In the genomic region with DNA sequence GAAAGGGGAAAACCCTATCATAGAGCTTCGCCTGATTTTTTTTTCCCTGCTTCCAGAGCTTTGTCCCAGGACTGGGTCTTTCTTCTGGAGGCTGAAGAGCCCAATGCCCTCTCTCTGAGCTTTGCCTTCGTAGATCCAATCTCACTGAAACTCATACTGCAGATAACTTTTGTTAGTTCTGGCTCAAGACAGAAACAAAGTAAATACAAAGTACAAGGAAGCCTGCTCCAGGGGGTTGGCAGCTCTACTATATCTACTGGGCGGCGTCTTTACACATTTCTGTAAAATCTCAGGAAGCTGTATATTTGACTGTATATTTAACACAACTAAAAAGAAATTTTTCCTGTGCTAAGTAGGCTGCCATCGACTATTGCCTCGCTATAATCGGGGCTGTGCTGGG, we compare ENCODE assay signal across 8 mouse cellular contexts. TPM values are rescaled to one million over a fixed set of nuclear protein-coding genes. Genes with fewer than 3 reads are reported as not detected.
DNase-seq lines count a peak whose midpoint lies in the region; ATAC-seq and TF ChIP-seq lines count a peak whose summit lies in the region.

No protein-coding gene starts in this region.

- WGBS in heart, embryonic 14.5 days: 17% methylated on average over 7 of the region's 7 CpGs
- 19% methylated on average over 7 of the region's 7 CpGs for WGBS in hindbrain, embryonic 14.5 days
- 24% methylated on average over 7 of the region's 7 CpGs for WGBS in midbrain, embryonic 11.5 days

- H3K36me3 ChIP-seq in heart, embryonic 14.5 days (ENCODE audit: control insufficient read depth, insufficient read depth, low read length): no peaks in the 10 kb centered on the region
- H3K36me3 ChIP-seq in hindbrain, embryonic 14.5 days (replicated peaks; ENCODE audit: control insufficient read depth, insufficient read depth): no peaks in the 10 kb centered on the region
- H3K36me3 ChIP-seq in midbrain, embryonic 11.5 days (ENCODE audit: control insufficient read depth, insufficient read depth, low read length): no peaks in the 10 kb centered on the region

- peaks cover 11% of the 10 kb centered on the region; the same call in 1 of the 2 replicates for H3K9me3 ChIP-seq in heart, embryonic 14.5 days (ENCODE audit: control insufficient read depth, low read length)
- H3K9me3 ChIP-seq in hindbrain, embryonic 14.5 days (ENCODE audit: control insufficient read depth, low read length): 0 out of 2 replicates have a peak, but pooled peaks cover 3% of the 10 kb centered on the region
- H3K9me3 ChIP-seq in midbrain, embryonic 11.5 days (ENCODE audit: control insufficient read depth, low read length): no peaks in the 10 kb centered on the region

- intact Hi-C loops in left cerebral cortex, postnatal 25 days (cut with DNase I): no loop called here

- no peak for TF ChIP-seq POLR2A in cortical plate, adult 2 months (IDR thresholded peaks at IDR 0.05; ENCODE audit: extremely low read depth, insufficient read depth, low read length)

- H3K4me1 ChIP-seq in heart, embryonic 14.5 days (ENCODE audit: control insufficient read depth in 2 of 2, insufficient read depth in 2 of 2, low read length in 2 of 2): peaks cover 6 to 9% of the 10 kb centered on the region in 2 experiments
- H3K4me1 ChIP-seq in cortical plate, adult 2 months (ENCODE audit: control insufficient read depth, insufficient read depth, low read length): peaks cover under 1% of the 10 kb centered on the region; the same call in 1 of the 2 replicates
- peaks cover 3% of the 10 kb centered on the region; the same call in 1 of the 2 replicates for H3K4me1 ChIP-seq in hindbrain, embryonic 14.5 days (replicated peaks; ENCODE audit: control insufficient read depth, insufficient read depth, low read length)
- H3K4me1 ChIP-seq in midbrain, embryonic 11.5 days (ENCODE audit: control insufficient read depth, insufficient read depth, low read length): peaks cover 3% of the 10 kb centered on the region; the same call in 1 of the 2 replicates

- peak overlapping the region; percentile 59 to 62; a peak in 3 of 4 replicates for H3K4me3 ChIP-seq in heart, embryonic 14.5 days (ENCODE audit: control insufficient read depth in 1 of 2, insufficient read depth in 1 of 2, low read depth in 1 of 2, low read length in 2 of 2)
- H3K4me3 ChIP-seq in cortical plate, adult 2 months (ENCODE audit: insufficient read depth, low read length): peak overlapping the region; percentile 65
- peak overlapping the region; percentile 56 for H3K4me3 ChIP-seq in hindbrain, embryonic 14.5 days (replicated peaks; ENCODE audit: low read length)
- peak overlapping the region; percentile 64 for H3K4me3 ChIP-seq in midbrain, embryonic 11.5 days (ENCODE audit: low read depth, low read length)

- TF ChIP-seq CTCF in cortical plate, adult 2 months (IDR thresholded peaks at IDR 0.05; ENCODE audit: extremely low read depth, insufficient read depth, low read length): no peak

- H3K27me3 ChIP-seq in heart, embryonic 14.5 days (ENCODE audit: control insufficient read depth, insufficient read depth, low read length): peaks cover 15% of the 10 kb centered on the region
- no peaks in the 10 kb centered on the region for H3K27me3 ChIP-seq in hindbrain, embryonic 14.5 days (ENCODE audit: control insufficient read depth, insufficient read depth, low read length)
- no peaks in the 10 kb centered on the region for H3K27me3 ChIP-seq in midbrain, embryonic 11.5 days (ENCODE audit: control insufficient read depth, insufficient read depth, low read length)

- no peak overlapping the region; the same call in 1 of the 2 replicates for H3K9ac ChIP-seq in heart, embryonic 14.5 days (ENCODE audit: low read length)
- peak overlapping the region; percentile 71 for H3K9ac ChIP-seq in hindbrain, embryonic 14.5 days
- H3K9ac ChIP-seq in midbrain, embryonic 11.5 days (ENCODE audit: low read length): peak overlapping the region; percentile 88

- H3K4me2 ChIP-seq in heart, embryonic 14.5 days (ENCODE audit: low read length): peak overlapping the region; percentile 98
- peak overlapping the region; percentile 69 for H3K4me2 ChIP-seq in hindbrain, embryonic 14.5 days (replicated peaks)
- H3K4me2 ChIP-seq in midbrain, embryonic 11.5 days: peak overlapping the region; percentile 93

- H3K27ac ChIP-seq in heart, embryonic 14.5 days (replicated peaks in 1 of 2; ENCODE audit: control insufficient read depth in 1 of 2, insufficient read depth in 1 of 2, low read depth in 2 of 2, low read length in 2 of 2): no peak overlapping the region
- peak overlapping the region; percentile 94 for H3K27ac ChIP-seq in cortical plate, adult 2 months (ENCODE audit: insufficient read depth, low read length)
- H3K27ac ChIP-seq in hindbrain, embryonic 14.5 days: no peak overlapping the region
- no peak overlapping the region for H3K27ac ChIP-seq in midbrain, embryonic 11.5 days (ENCODE audit: low read depth, low read length)

- no peak for DNase-seq in heart, postnatal 4 days
- no peak for DNase-seq in hindbrain, embryonic 14.5 days (ENCODE audit: low spot score)
- DNase-seq in midbrain, embryonic 11.5 days (ENCODE audit: low spot score, missing footprints): no peak
- DNase-seq in frontal cortex, postnatal 14 days (ENCODE audit: low spot score in 2 of 2): no peak
- no peak for DNase-seq in left cerebral cortex, postnatal 25 days (ENCODE audit: low spot score in 2 of 2)

- no peak for ATAC-seq in heart, embryonic 14.5 days (ENCODE audit: insufficient number of reproducible peaks, insufficient read depth, low FRiP score, low read depth)
- no peak for ATAC-seq in hindbrain, embryonic 14.5 days (ENCODE audit: low FRiP score)
- no peak for ATAC-seq in midbrain, embryonic 11.5 days (ENCODE audit: low FRiP score)
- no peak for ATAC-seq in erythroid progenitor cell, adult 5-6 weeks (replicated peaks; ENCODE audit: low FRiP score, poor library complexity, severe bottlenecking)

RNA-seq across cellular contexts. Expression of gene Tmc7, which starts 0.7 kb away (rescaled TPM):
- 1.6 and 2.4 TPM in 2 replicates for polyA plus RNA-seq in heart, embryonic 14.5 days (2014; fragmentation: Nextera tagmentation; extraction: Ambion mirVana)
- 10 to 100 TPM in 1 of 2 experiments, 1 to 10 TPM in 1; 9.8 to 10.3 TPM for total RNA-seq in heart, postnatal 4 days (2021)
- polyA plus RNA-seq in cortical plate, adult 2 months (2012; rRNA removed): 12.9 and 14.1 TPM in 2 replicates
- polyA plus RNA-seq in hindbrain, embryonic 14.5 days (2014; fragmentation: Nextera tagmentation; extraction: Ambion mirVana): 7.5 and 8.6 TPM in 2 replicates
- polyA plus RNA-seq in midbrain, embryonic 11.5 days (2014; fragmentation: Nextera tagmentation; extraction: Ambion mirVana): 9.8 and 10.3 TPM in 2 replicates
- 0.42 and 0.72 TPM in 2 replicates for total RNA-seq in erythroid progenitor cell, adult 5-6 weeks (2015; ENCODE audit: low replicate concordance)
- total RNA-seq in erythroid progenitor cell, adult 5-6 weeks (2017; ENCODE audit: low replicate concordance): 0.39 TPM in 1 of 2 replicates, not detected in the other
- 10 to 100 TPM; 13.3 to 21.4 TPM for total RNA-seq in left cerebral cortex, postnatal 25 days (2021)

RNA-seq across cellular contexts. Expression of gene Tmc5, which starts 13.3 kb away (rescaled TPM):
- polyA plus RNA-seq in heart, embryonic 14.5 days (2014; fragmentation: Nextera tagmentation; extraction: Ambion mirVana): 0.08 and 0.30 TPM in 2 replicates
- total RNA-seq in heart, postnatal 4 days (2021): 1 to 10 TPM in 1 of 2 experiments, under 1 TPM in 1; 0.69 to 1.1 TPM
- polyA plus RNA-seq in cortical plate, adult 2 months (2012; rRNA removed): 0.15 and 0.19 TPM in 2 replicates
- 0.20 and 0.47 TPM in 2 replicates for polyA plus RNA-seq in hindbrain, embryonic 14.5 days (2014; fragmentation: Nextera tagmentation; extraction: Ambion mirVana)
- 0.14 and 0.19 TPM in 2 replicates for polyA plus RNA-seq in midbrain, embryonic 11.5 days (2014; fragmentation: Nextera tagmentation; extraction: Ambion mirVana)
- not detected in 2 replicates for total RNA-seq in erythroid progenitor cell, adult 5-6 weeks (2015; ENCODE audit: low replicate concordance)
- total RNA-seq in erythroid progenitor cell, adult 5-6 weeks (2017; ENCODE audit: low replicate concordance): not detected in 2 replicates
- under 1 TPM; 0.27 to 0.37 TPM for total RNA-seq in left cerebral cortex, postnatal 25 days (2021)

RNA-seq across cellular contexts. Expression of gene Coq7, which starts 50.7 kb away (rescaled TPM):
- polyA plus RNA-seq in heart, embryonic 14.5 days (2014; fragmentation: Nextera tagmentation; extraction: Ambion mirVana): 204 and 206 TPM in 2 replicates
- 100 to 1,000 TPM in 1 of 2 experiments, 10 to 100 TPM in 1; 99.7 to 112 TPM for total RNA-seq in heart, postnatal 4 days (2021)
- 54.5 and 55.7 TPM in 2 replicates for polyA plus RNA-seq in cortical plate, adult 2 months (2012; rRNA removed)
- polyA plus RNA-seq in hindbrain, embryonic 14.5 days (2014; fragmentation: Nextera tagmentation; extraction: Ambion mirVana): 102 and 113 TPM in 2 replicates
- 99.6 and 111 TPM in 2 replicates for polyA plus RNA-seq in midbrain, embryonic 11.5 days (2014; fragmentation: Nextera tagmentation; extraction: Ambion mirVana)
- 8.8 and 16.6 TPM in 2 replicates for total RNA-seq in erythroid progenitor cell, adult 5-6 weeks (2015; ENCODE audit: low replicate concordance)
- 3.3 and 13.6 TPM in 2 replicates for total RNA-seq in erythroid progenitor cell, adult 5-6 weeks (2017; ENCODE audit: low replicate concordance)
- 10 to 100 TPM; 33.4 to 37.1 TPM for total RNA-seq in left cerebral cortex, postnatal 25 days (2021)
